Mouse (Mus musculus): ENCODE measurements around the gene Ntrk3.

Gene Ntrk3

DNA sequence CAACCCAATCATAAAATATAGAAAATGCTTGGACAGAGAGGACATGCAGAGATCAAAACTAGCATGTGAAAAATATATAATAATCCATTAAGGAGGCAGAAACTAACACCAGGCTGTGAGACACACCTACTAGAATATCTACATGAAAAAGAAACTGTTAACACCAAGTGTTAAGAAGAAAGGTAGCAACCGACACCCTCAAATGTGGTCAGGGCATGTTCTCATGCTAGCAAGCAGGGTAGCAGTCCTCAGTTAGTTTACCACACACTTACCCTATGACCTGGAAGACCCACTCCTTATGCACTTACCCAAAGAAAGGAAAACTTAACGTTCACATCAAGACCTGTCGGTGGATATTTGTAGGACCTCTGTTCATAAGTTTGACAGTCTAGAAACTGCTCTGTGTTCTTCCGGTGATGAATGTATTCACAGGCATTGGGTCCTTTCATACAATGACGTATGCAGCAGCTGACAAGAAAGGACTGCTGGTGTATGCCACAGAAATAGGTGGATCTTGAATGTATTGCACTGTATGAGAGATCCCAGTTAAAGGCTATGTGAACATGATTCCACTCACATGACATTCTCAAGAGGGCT, at the start of gene Ntrk3:
TSS of gene Ntrk3 (minus strand) at position 399 of the 597 bp plus-strand sequence.
- DNase-seq (ENCODE audit: low spot score) = no peak

- no peak for DNase-seq (ENCODE audit: low spot score)
These were observed 48.1 kb upstream of the Ntrk3 start for GRCm38 (mm10) chr7:78785906-78786305.

DNA sequence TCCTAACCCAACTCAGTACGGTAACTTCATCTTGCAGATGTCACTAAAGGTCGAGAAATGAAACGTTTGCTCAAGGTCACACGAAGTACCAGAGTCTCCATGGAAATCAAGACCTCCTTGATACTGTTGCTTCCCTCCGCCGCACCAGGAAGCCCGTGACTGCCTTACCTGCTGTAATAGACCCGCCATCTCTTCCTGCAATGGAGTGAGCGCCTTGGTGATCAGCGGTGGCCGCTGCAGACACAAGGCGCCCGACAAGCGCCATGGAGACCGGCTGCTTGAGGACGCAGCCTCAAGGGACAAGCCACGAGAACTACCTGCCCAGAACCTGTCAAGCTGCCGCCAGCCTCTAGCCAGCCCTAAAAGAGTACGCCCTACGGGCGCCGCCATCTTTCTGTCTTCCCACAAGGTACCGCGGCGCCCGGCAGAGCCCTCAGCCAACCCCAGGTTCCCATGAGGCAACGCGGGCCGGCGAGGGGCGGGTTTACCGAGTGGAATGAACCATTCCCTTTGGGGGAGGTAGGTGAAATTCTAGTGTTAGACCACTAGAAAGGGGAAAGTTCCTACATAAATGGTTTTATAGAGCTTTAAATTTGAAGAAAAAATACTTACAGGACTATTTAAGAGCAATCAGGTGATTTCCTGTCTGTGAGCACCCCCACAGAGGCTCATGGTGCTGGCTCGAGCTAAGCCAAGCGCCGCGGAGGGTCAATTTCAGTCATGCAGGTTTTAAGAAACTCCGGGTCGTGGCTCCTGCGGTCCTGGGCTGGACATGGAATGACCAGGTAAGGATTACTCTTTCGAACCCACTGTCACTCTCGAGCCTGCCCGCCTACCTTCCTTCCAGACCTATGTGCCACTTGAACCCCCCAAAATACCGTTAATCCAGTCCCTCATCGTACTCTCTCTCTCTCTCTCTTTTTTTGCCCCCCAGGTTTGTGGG, 45.1 kb upstream of the Ntrk3 start, which contains the start of the genes Mrps11 and Mrpl46:
TSS of gene Mrps11 (plus strand) at position 481 of the 943 bp plus-strand sequence.
TSS of gene Mrpl46 (minus strand) at position 893 of the 943 bp plus-strand sequence.
- peak; percentile 88 for DNase-seq (ENCODE audit: low spot score)

DNA sequence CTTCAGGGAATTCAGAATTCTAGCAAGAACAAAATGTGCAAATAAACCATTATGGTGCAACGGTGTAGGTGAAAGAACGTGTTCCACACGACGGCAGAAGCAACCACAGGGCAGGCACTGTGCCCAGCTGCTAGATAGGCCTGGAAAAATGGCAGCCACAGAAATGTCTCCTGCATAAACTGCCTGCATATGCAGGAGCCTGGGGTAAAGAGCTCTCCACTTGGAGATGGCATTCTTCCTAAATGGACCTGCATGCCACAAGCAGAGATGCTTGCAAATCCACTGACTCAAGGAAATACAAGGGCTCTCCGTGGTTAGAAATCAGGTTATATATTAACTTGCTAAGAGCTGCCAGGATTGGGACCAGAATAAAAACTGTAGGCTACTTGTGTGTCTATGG, 40.9 kb upstream of the Ntrk3 start:
- DNase-seq (ENCODE audit: low spot score) = no peak

GRCm38 (mm10) chr7:78770936-78771335, 33.1 kb upstream of the Ntrk3 start:
- DNase-seq (ENCODE audit: low spot score) = no peak

GRCm38 (mm10) chr7:78769075-78769652, 31.4 kb upstream of the Ntrk3 start:
- no peak for DNase-seq (ENCODE audit: low spot score)

- no peak for DNase-seq (ENCODE audit: low spot score)
These were observed 30.2 kb upstream of the Ntrk3 start for GRCm38 (mm10) chr7:78767929-78768531.

DNA sequence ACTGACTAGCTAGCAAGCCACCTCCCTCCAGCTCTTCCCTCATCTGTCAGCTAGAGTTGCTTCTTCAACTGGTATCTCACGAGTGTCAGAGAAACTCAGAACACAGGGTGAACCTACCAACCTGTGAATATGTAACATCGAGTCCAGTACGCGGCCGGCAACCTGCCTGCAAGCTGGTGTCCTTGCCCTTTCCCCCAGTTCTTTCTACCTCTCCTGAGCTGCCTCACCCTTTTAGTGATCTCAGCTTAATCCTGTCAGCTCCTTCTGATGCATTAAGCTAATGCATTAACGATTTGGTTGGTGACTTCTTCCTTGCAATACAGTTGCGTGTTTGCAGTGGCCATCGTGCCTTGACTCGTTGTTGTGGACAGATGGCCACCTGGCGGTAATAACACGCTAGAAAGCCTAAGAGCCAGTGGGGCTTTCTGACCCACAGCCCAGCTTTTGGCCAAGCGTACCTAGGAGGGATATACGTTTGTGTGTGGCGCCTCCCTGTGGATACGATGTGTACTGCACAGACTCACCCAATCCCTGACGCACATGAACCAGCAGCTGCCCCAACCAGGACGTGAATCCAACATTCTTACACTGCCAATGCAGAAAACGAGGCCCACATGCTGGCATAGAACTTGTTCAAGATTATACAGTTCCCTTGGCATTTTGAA, 28.3 kb upstream of the Ntrk3 start:
- DNase-seq (ENCODE audit: low spot score) = peak; percentile 39

DNA sequence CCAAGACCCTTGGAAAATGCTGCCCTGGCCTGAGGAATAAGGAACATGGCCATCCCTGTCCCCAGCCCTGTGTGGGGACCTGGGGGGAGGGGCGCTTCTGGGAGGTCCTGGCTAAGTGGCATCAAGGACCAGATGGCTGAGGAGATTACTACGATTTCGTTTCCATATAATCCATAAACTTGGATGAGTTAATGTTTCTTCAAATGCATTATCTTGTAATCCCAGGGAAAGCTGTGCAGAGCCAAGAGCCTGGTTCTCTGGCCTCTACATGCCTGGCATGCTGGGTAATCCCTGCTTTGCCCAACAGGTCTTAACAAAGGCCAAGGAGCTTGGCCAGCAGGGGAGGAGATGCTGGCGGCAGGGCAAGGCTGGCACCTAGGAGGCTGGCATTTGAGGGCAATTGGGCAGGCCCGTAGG, 27.4 kb upstream of the Ntrk3 start:
- DNase-seq (ENCODE audit: low spot score) = no peak

DNA sequence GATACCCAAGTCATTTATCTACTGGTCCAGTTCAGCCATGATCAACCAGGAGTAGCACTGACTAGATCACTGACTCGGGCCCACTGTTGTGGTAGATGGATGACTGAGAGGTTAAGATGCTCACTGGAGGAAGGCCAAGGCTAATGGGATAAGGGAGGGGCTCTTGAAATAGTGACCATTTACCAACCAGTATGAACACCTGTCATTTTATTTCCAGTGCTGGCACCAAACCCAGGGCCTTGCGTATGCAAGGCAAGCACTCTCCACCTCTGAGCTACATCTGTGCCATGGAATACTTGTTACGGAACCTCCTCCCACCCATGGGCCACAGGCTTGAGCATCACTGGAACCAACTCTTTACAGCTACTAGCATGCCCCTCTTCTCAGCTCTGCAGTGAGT, 26.0 kb upstream of the Ntrk3 start:
- DNase-seq (ENCODE audit: low spot score) = no peak

GRCm38 (mm10) chr7:78754458-78755000, 16.7 kb upstream of the Ntrk3 start:
- no peak for DNase-seq (ENCODE audit: low spot score)

DNA sequence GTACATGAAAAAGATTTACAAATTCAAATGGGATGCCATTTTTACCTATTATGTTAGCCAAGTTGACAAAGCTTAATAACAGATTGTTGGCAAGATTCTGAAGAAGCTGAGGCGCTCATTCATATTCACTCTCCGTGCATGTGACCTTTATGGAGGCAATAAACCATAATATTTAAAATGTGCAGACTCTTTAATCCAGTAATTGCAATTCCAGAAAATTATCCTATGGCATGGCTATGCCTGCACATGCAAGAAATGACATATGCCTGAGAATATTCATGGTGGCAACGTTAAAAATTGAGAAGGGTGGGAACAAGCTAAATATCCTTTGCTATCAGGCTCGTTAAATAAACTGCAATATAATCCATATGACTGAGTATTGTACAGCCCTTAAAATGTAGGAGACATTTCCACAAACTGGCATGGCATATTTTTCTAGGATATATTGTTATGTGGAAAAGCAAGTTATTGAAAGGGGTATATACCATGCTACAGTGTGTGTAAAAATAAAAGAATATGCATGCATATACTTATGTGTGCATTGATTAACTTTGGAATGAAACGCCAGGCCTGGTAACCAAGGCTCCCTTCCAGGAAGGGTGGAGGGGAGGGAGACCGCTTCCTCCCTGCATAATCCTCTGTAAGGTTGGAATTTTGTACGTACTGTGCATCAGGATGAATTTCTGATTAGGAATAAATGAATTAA, 16.1 kb upstream of the Ntrk3 start:
- DNase-seq (ENCODE audit: low spot score) = no peak

- no peak for DNase-seq (ENCODE audit: low spot score)
These were observed 15.1 kb upstream of the Ntrk3 start for GRCm38 (mm10) chr7:78752961-78753360.

DNA sequence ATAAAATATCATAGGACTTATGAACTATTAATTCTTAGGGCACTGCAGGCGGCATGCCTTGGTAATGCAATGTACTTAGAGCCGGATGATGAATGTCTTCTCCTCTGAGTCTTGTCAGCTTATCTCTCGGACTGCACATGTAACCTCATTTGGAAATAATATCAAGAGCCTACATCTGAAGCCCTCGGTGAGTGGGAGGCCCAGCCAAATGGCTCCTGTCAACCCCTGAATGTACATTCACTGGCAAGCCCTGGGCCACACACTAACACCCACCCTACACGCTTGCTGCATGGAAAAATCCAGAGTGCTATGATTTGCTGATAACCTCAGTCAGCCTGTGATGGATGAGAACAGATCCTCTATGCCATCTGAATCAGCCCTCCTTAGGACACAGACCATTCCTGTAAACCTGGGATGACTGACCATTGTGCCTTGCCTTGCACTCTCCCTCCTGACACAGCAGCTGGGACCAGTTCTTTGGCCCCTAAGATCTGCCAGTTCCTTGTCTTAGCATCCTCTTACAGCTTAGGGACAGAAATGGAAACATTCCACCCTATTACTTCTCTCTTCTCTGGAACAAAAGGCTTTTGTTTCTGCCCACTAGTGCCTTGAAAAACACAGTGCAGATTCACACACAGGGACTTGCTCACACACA, 6.0 kb upstream of the Ntrk3 start:
- DNase-seq (ENCODE audit: low spot score) = no peak

GRCm38 (mm10) chr7:78739351-78740000, 1.7 kb upstream of the Ntrk3 start:
- DNase-seq (ENCODE audit: low spot score) = no peak

GRCm38 (mm10) chr7:78737196-78737595, 616 bp downstream of the Ntrk3 start:
- no peak for DNase-seq (ENCODE audit: low spot score)

GRCm38 (mm10) chr7:78731391-78731790, 6.4 kb downstream of the Ntrk3 start:
- DNase-seq (ENCODE audit: low spot score) = no peak

- DNase-seq (ENCODE audit: low spot score) = no peak
These were observed 13.2 kb downstream of the Ntrk3 start for GRCm38 (mm10) chr7:78724591-78724990.

- DNase-seq (ENCODE audit: low spot score) = no peak
These were observed 15.8 kb downstream of the Ntrk3 start for GRCm38 (mm10) chr7:78722051-78722450.

Data from c-Kit-positive CD71-positive TER-119-positive erythroid progenitor cells, embryonic 14.5 days (primary cell).